Mouse (Mus musculus) erythroblast, embryonic 14.5 days (primary cell): ENCODE measurements around the gene Haus3.

Experiments used
- GATA1 ChIP-seq: IDR thresholded peaks from 2 replicates; pipeline ENCODE4 v1.6.1; 2012; ENCODE audit warnings: low read length, inconsistent platforms, mixed read lengths
- TAL1 ChIP-seq: IDR thresholded peaks from 3 replicates; pipeline ENCODE4 v1.6.1; 2012; ENCODE audit warnings: low read length, inconsistent platforms, mixed read lengths

DNA sequence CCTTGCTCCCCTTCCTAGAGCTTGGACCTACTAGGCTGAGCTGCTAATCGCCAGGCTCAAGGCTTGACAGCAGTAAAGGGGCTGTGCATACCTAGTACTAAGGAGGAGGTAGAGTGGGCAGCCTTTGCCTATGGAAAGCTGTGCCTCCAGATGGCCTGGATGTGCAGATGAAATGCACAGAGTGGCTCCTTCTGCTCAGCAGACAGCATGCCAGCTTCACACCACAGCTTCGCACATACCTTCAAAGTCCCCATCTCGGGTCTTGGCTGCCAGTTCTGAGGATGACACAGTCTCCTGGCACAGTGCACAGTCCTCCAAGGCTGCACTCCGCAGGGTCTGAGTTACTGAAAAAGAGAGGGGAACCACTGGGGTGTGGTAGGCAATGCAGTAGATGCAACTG, 27.9 kb upstream of the Haus3 start:
- TF ChIP-seq TAL1 (no peak), GATA1 (no peak)
